Mouse (Mus musculus) right cerebral cortex, adult 18-20 months (tissue): ENCODE data around the gene Ablim1.

Experiments used
- DNase-seq: peaks from one replicate; pipeline ENCODE4 v3.0.0; 2022; ENCODE audit warnings: mixed read lengths

Gene Ablim1

GRCm38 (mm10) chr19:57340900-57341742 is 26.4 kb upstream of the Ablim1 start:
- no peak for DNase-seq

GRCm38 (mm10) chr19:57339281-57339864 is 24.7 kb upstream of the Ablim1 start:
- no peak for DNase-seq

- DNase-seq = no peak
Observed at GRCm38 (mm10) chr19:57335135-57335534, 20.4 kb upstream of the Ablim1 start.

GRCm38 (mm10) chr19:57333356-57333755 is 18.6 kb upstream of the Ablim1 start:
- no peak for DNase-seq

GRCm38 (mm10) chr19:57331237-57331636 is 16.5 kb upstream of the Ablim1 start:
- no peak for DNase-seq

- DNase-seq = no peak
Observed at GRCm38 (mm10) chr19:57330309-57330708, 15.6 kb upstream of the Ablim1 start.

- no peak for DNase-seq
Observed at GRCm38 (mm10) chr19:57328792-57329191, 14.1 kb upstream of the Ablim1 start.

GRCm38 (mm10) chr19:57328269-57328668 is 13.6 kb upstream of the Ablim1 start:
- DNase-seq = no peak

- no peak for DNase-seq
Observed at GRCm38 (mm10) chr19:57327679-57328078, 13.0 kb upstream of the Ablim1 start.

- DNase-seq = peak; percentile 65
Observed at GRCm38 (mm10) chr19:57325748-57326300, 11.1 kb upstream of the Ablim1 start.

GRCm38 (mm10) chr19:57323087-57323486 is 8.4 kb upstream of the Ablim1 start:
- DNase-seq = no peak

GRCm38 (mm10) chr19:57322491-57322890 is 7.8 kb upstream of the Ablim1 start:
- no peak for DNase-seq

GRCm38 (mm10) chr19:57321839-57322238 is 7.1 kb upstream of the Ablim1 start:
- DNase-seq = no peak

- no peak for DNase-seq
Observed at GRCm38 (mm10) chr19:57320656-57321382, 6.1 kb upstream of the Ablim1 start.

- no peak for DNase-seq
Observed at GRCm38 (mm10) chr19:57316597-57316996, 1.9 kb upstream of the Ablim1 start.

GRCm38 (mm10) chr19:57315013-57315565 is 370 bp upstream of the Ablim1 start:
- no peak for DNase-seq

GRCm38 (mm10) chr19:57313891-57314345 is 801 bp downstream of the Ablim1 start:
- DNase-seq = peak; percentile 41

GRCm38 (mm10) chr19:57313226-57313625 is 1.5 kb downstream of the Ablim1 start:
- no peak for DNase-seq

GRCm38 (mm10) chr19:57309980-57310379 is 4.7 kb downstream of the Ablim1 start:
- DNase-seq = no peak

- DNase-seq = no peak
Observed at GRCm38 (mm10) chr19:57306601-57307000, 8.1 kb downstream of the Ablim1 start.

GRCm38 (mm10) chr19:57305972-57306371 is 8.7 kb downstream of the Ablim1 start:
- DNase-seq = no peak

- no peak for DNase-seq
Observed at GRCm38 (mm10) chr19:57304666-57305065, 10.1 kb downstream of the Ablim1 start.

- no peak for DNase-seq
Observed at GRCm38 (mm10) chr19:57301961-57302395, 12.7 kb downstream of the Ablim1 start.
